Mouse (Mus musculus) midbrain, embryonic 11.5 days (tissue): ENCODE data around the gene Neurl1b. TPM values are rescaled to one million over a fixed set of nuclear protein-coding genes. Genes with fewer than 3 reads are reported as not detected.

ENCODE experiments used
- ATAC-seq: fragments of 200-750 bp; cut with Nextera tagmentation; 2 replicates; pipeline ENCODE4 v1.8.0; 2017; ENCODE audit warnings: moderate TSS enrichment, moderate library complexity; ENCODE audit not compliant: low FRiP score
- DNase-seq: peaks from one replicate; pipeline ENCODE4 v3.0.0; 2015; ENCODE audit warnings: low spot score; ENCODE audit errors: missing footprints
- H3K27ac ChIP-seq: fragments of 300-500 bp; sonication (generic); 2 replicates; pipeline ENCODE4 v1.5.1; 2014; ENCODE audit warnings: low read depth, low read length
- H3K27me3 ChIP-seq: fragments of 300-500 bp; sonication (generic); 2 replicates; pipeline ENCODE4 v1.6.1; 2014; ENCODE audit warnings: mild to moderate bottlenecking, low read length, moderate library complexity, mixed read lengths; ENCODE audit not compliant: control insufficient read depth, insufficient read depth
- H3K36me3 ChIP-seq: fragments of 300-500 bp; sonication (generic); 2 replicates; pipeline ENCODE4 v1.6.1; 2014; ENCODE audit warnings: mild to moderate bottlenecking, low read length, moderate library complexity, mixed read lengths; ENCODE audit not compliant: control insufficient read depth, insufficient read depth
- H3K4me1 ChIP-seq: fragments of 300-500 bp; sonication (generic); 2 replicates; pipeline ENCODE4 v1.6.1; 2014; ENCODE audit warnings: low read length; ENCODE audit not compliant: control insufficient read depth, insufficient read depth
- H3K4me2 ChIP-seq: fragments of 300-500 bp; sonication (generic); 2 replicates; pipeline ENCODE4 v1.6.1; 2014; ENCODE audit warnings: mild to moderate bottlenecking, moderate library complexity
- H3K4me3 ChIP-seq: fragments of 300-500 bp; sonication (generic); 2 replicates; pipeline ENCODE4 v1.5.1; 2014; ENCODE audit warnings: low read depth, low read length
- H3K9ac ChIP-seq: fragments of 300-500 bp; sonication (generic); 2 replicates; pipeline ENCODE4 v1.6.1; 2014; ENCODE audit warnings: low read length
- H3K9me3 ChIP-seq: fragments of 300-500 bp; sonication (generic); 2 replicates; pipeline ENCODE4 v1.6.1; 2016; ENCODE audit warnings: low read length; ENCODE audit not compliant: control insufficient read depth
- WGBS: fragments of 180-500 bp; shearing (Covaris S2); extraction: QIAGEN DNeasy Blood & Tissue Kit; methylation state at CpG from one replicate; pipeline ENCODE4 v1.1.7; 2014; 5-methylcytosine and 5-hydroxymethylcytosine counted together
- polyA plus RNA-seq: library from polyadenylated mRNA; unstranded; fragments of >200 nt; fragmentation: Nextera tagmentation; extraction: Ambion mirVana; gene quantifications from 2 replicates; pipeline ENCODE4 v1.2.1, GENCODE M21; 2014

Gene Neurl1b
- polyA plus RNA-seq, 1 experiment from 2014 or later: 0.18 TPM

DNA sequence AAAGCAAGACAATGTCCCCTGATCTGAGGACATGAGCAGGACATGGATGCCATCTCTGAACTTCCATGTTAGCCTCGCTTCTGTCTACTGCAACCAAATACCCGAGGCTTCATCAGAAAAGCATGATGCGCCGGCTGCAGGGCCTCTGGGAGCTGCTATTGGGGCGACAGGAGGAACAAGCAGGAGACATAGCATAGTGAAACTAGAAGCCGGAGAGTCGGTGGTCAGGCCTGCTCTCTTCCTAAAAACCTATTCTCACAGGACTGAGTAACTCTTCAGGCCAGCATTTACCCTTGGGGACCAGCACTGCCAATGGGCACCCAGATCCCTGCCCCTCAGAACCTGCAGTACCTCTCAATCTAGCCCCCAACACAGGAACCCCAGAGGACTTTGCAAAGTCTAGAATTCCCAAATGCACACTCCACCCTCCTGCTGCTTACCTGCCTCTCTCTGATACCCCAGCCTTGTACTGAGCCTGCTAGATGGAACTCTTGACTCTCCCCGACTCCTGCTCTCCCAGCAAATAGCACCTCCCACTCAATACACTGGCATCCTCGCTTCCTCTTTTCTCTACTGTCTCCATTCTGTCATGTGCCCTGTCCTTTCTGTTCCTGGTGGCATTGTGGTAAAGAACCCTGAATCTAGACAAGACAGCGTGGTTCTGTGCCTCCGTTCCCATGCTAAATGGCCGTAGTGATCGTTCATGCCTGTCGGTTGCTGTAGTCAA, 22.6 kb downstream of the Neurl1b start:
- H3K4me1 ChIP-seq: peaks cover 5% of the 10 kb centered on the region; the same call in 1 of the 2 replicates
- H3K36me3 ChIP-seq: no peaks in the 10 kb centered on the region
- no peaks in the 10 kb centered on the region for H3K9me3 ChIP-seq
- peaks cover 27% of the 10 kb centered on the region for H3K27me3 ChIP-seq
- H3K4me2 ChIP-seq: no peak overlapping the region
- no peak overlapping the region for H3K9ac ChIP-seq
- DNase-seq (no peak), ATAC-seq (no peak)
- no peak overlapping the region for H3K4me3 ChIP-seq
- H3K27ac ChIP-seq: no peak overlapping the region
- 86% methylated on average over 14 of the region's 14 CpGs for WGBS

DNA sequence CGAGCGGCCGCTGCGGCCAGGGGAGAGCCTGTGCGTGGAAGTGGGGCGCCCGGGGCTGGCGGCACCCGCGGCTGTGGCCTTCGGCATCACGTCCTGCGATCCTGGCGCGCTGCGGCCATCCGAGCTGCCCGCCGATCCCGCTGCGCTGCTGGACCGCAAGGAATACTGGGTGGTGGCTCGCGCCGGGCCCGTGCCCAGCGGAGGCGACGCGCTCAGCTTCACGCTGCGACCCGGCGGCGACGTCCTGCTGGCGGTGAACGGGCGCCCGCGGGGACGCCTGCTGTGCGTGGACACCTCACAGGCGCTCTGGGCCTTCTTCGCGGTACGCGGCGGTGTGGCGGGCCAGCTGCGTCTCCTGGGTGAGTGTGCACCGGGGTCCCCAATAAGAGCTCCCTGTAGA, 24.4 kb downstream of the Neurl1b start:
- Histone ChIP-seq H3K9ac (peak overlapping the region; percentile 47; the same call in 1 of the 2 replicates), H3K4me1 (peaks cover 5% of the 10 kb centered on the region; the same call in 1 of the 2 replicates), H3K27me3 (peaks cover 27% of the 10 kb centered on the region), H3K27ac (no peak overlapping the region), H3K9me3 (no peaks in the 10 kb centered on the region), H3K36me3 (no peaks in the 10 kb centered on the region), H3K4me2 (peak overlapping the region; percentile 48), H3K4me3 (peak overlapping the region; percentile 31)
- ATAC-seq (no peak), DNase-seq (no peak)
- 7% methylated on average over 47 of the region's 52 CpGs for WGBS

DNA sequence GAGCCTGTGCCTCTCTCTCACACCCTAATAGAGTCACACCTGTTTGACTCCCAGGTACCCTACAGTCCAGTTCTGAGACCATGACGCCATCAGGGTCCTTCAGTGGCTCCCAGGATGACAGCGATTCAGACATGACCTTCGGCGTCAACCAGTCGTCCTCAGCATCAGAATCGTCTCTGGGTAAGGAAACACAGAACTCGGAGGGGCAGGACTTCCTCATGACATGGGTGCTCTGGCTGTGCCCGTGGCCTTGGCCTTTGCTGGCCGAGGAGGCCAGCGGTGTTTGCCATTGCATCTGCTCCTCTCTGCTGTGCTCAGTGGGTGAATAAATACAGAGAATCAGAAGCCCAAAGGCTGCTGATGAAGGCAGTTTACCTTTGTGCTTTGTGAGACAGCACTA, 26.4 kb downstream of the Neurl1b start:
- peaks cover 27% of the 10 kb centered on the region for H3K27me3 ChIP-seq
- H3K4me2 ChIP-seq: no peak overlapping the region
- 92% methylated on average over 10 of the region's 10 CpGs for WGBS
- peaks cover 5% of the 10 kb centered on the region; the same call in 1 of the 2 replicates for H3K4me1 ChIP-seq
- no peak overlapping the region for H3K27ac ChIP-seq
- ATAC-seq (no peak), DNase-seq (no peak)
- no peak overlapping the region for H3K9ac ChIP-seq
- H3K4me3 ChIP-seq: no peak overlapping the region
- no peaks in the 10 kb centered on the region for H3K9me3 ChIP-seq
- no peaks in the 10 kb centered on the region for H3K36me3 ChIP-seq

DNA sequence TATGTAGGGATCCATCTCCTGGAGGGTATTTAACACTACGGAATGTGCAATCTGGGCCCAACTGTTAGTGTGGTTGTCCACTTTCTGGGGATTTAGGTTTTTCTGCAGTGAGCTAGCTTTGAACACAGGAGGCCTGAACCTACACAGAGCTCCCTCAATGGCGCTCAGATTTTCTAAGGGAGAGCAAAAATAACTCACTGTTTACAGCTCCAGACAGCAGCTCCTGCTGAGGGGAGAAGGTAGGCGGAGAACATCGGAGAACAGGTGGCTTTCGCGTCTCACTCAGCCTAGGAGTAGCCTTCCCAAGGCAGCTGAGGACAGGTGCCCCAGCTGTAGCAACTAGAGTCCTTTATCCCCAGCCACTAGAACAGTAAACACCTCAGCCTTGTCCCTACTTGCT, 27.6 kb downstream of the Neurl1b start:
- 95% methylated on average over 6 of the region's 6 CpGs for WGBS
- no peak overlapping the region for H3K9ac ChIP-seq
- no peak overlapping the region for H3K27ac ChIP-seq
- no peaks in the 10 kb centered on the region for H3K9me3 ChIP-seq
- H3K27me3 ChIP-seq: peaks cover 25% of the 10 kb centered on the region
- ATAC-seq: no peak
- H3K4me1 ChIP-seq: peaks cover 5% of the 10 kb centered on the region; the same call in 1 of the 2 replicates
- H3K4me2 ChIP-seq: no peak overlapping the region
- no peak overlapping the region for H3K4me3 ChIP-seq
- H3K36me3 ChIP-seq: no peaks in the 10 kb centered on the region
- no peak for DNase-seq

DNA sequence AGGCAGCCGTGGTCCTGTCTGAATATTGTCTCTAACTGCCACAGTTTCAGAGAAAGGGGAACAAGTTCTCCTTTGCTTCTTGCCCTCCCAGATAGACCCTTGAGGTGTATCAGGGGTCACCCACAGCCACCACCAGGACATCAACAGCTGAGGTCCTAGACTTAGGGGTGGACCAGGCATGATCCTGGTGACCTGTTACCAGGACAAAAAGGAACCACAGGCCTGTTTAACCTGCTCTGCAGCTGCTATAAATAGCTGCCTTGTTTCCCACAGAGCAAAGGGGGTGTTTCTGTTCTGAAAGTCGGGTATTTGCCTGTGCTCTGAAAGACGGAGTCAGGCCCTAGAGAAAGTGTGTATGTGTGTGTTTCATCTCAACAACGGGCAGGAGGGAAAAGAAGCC, 29.2 kb downstream of the Neurl1b start:
- Histone ChIP-seq H3K9me3 (no peaks in the 10 kb centered on the region), H3K36me3 (no peaks in the 10 kb centered on the region), H3K4me2 (no peak overlapping the region), H3K4me3 (no peak overlapping the region), H3K27ac (no peak overlapping the region), H3K27me3 (peaks cover 9% of the 10 kb centered on the region), H3K4me1 (peaks cover 4% of the 10 kb centered on the region; the same call in 1 of the 2 replicates), H3K9ac (no peak overlapping the region)
- ATAC-seq: no peak
- 78% methylated on average over 4 of the region's 4 CpGs for WGBS
- no peak for DNase-seq

DNA sequence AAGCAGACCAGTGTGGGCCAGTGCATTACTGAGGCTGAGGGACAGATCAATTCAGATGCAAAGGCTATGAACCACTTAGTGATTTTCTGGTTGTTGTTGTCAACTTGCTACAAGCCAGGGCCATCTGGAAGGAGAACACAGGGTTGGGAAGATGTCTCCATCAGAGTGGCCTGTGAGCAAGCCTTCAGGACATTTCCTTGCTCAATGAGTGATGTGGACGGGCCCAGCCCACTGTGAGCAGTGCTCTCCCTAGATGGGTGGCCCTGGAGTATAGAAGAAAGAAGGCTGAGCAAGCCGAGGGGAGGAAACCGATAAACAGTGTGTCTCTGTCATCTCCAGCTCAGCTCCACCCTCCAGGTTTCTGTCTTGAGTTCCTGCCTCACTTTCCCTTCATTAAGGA, 34.8 kb downstream of the Neurl1b start:
- H3K27me3 ChIP-seq: no peaks in the 10 kb centered on the region
- no peak overlapping the region for H3K27ac ChIP-seq
- H3K36me3 ChIP-seq: no peaks in the 10 kb centered on the region
- H3K9me3 ChIP-seq: no peaks in the 10 kb centered on the region
- H3K4me1 ChIP-seq: no peaks in the 10 kb centered on the region
- ATAC-seq (no peak), DNase-seq (peak; percentile 10)
- H3K4me3 ChIP-seq: no peak overlapping the region
- H3K4me2 ChIP-seq: no peak overlapping the region
- H3K9ac ChIP-seq: no peak overlapping the region
- 76% methylated on average over 3 of the region's 3 CpGs for WGBS

DNA sequence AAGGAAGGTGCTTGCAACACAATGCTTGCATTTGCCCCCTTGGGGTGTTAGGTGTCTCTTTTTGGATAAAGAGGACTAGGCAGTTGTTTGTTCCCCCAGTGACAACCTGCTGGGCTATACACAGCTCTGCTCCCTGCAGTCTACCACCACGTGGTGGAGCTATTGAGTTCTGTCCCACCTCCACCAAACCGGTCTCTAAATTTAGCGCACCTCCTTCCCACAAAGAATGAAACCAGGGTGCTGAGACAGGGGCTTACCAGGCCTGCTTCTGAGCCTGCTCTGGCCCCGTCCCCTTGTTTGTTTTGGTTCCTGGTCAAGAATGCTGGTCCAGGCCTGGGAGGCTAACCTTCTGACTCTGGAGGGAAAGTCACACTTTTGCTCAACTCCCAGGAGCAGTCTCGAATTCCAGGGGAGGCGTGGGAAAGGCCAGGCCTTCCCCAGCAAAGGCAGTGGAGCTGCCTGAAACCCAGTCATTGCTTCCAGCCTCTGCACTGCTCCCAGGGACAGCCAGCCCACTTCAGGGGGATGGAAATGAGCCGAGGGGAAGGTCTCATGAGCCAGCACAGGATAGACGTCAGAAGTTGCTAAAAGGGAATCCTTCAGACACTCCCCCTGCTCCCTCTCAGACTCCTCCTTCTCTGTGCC, 37.1 kb downstream of the Neurl1b start:
- WGBS: 35% methylated on average over 8 of the region's 8 CpGs
- peak; percentile 86 for DNase-seq
- no peaks in the 10 kb centered on the region for H3K4me1 ChIP-seq
- H3K9ac ChIP-seq: no peak overlapping the region
- no peak overlapping the region for H3K4me3 ChIP-seq
- no peaks in the 10 kb centered on the region for H3K27me3 ChIP-seq
- ATAC-seq: no peak
- no peaks in the 10 kb centered on the region for H3K36me3 ChIP-seq
- H3K9me3 ChIP-seq: no peaks in the 10 kb centered on the region
- H3K27ac ChIP-seq: no peak overlapping the region
- no peak overlapping the region for H3K4me2 ChIP-seq

DNA sequence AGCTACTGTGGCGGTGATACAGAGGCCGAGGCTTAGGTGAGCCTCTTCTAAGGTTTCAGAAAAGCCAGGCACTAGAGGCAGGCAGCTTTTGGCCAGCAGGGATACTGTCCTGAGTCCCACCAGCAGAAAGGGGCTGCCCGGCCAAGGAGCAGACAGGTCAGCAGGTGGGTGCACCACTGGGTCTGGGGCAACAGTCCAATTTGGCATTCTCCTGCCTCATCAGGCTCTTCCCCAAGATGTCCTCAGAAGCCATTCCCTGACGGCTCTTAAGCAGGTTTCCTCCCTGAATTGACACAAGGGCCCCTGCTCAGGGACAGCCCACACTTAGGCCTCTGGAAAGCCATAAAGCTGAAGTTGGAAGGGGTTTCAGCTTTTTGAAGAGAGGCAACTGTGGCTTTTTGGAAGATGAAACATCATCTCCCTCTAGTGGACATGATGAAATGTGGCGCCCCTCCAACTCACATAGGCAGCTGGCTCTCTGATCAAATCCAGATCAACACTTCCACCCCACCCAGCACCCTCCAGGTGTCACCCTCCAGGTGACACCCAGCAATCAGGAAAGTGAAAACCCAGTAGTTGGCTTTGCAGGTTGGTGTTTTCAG, 37.8 kb downstream of the Neurl1b start:
- H3K27ac ChIP-seq: no peak overlapping the region
- no peaks in the 10 kb centered on the region for H3K4me1 ChIP-seq
- ATAC-seq (no peak), DNase-seq (no peak)
- H3K9me3 ChIP-seq: no peaks in the 10 kb centered on the region
- H3K27me3 ChIP-seq: no peaks in the 10 kb centered on the region
- H3K4me3 ChIP-seq: no peak overlapping the region
- H3K36me3 ChIP-seq: no peaks in the 10 kb centered on the region
- WGBS: 67% methylated on average over 5 of the region's 5 CpGs
- no peak overlapping the region for H3K9ac ChIP-seq
- H3K4me2 ChIP-seq: no peak overlapping the region

DNA sequence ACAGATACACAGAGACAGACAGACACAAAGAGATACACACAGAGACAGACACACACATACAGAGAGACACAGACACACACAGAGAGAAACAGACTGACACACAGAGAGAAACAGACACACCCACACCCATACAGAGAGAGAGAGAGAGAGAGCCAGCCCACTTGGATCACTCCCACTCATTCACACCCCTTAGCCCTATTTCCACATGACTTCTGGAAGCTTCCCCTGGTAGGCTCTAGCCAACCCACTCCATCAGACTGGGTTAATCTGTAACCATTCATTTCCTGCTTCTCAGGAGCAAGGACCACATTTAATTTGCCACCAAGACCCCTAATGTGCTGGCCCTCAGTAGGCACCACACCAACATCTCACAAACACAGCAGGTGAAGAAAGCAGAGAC, 42.9 kb downstream of the Neurl1b start:
- Histone ChIP-seq H3K4me3 (no peak overlapping the region), H3K9ac (no peak overlapping the region), H3K27me3 (no peaks in the 10 kb centered on the region), H3K9me3 (no peaks in the 10 kb centered on the region), H3K4me2 (no peak overlapping the region), H3K36me3 (no peaks in the 10 kb centered on the region), H3K4me1 (no peaks in the 10 kb centered on the region), H3K27ac (no peak overlapping the region)
- no peak for DNase-seq
- no peak for ATAC-seq
